Mouse (Mus musculus) heart, postnatal 10 days (tissue): Measurements from ENCODE around the gene Isoc2b. TPM values are rescaled to one million over a fixed set of nuclear protein-coding genes. Genes with fewer than 3 reads are reported as not detected.
A peak's percentile ranks its signal among the peaks of the same experiment; 100 is the strongest.
"Not testable (repeated sequence)": the region's sequence is repeated elsewhere in the genome, so short reads cannot be mapped to it uniquely, and the experiment has no call there.

Experiments
- DNase-seq, 2 experiments: peaks; one replicate each; pipeline ENCODE4 v3.0.0; 2021
- intact Hi-C: fragments of 180-260 bp; cut with DNase I; formaldehyde crosslinking; loops from one replicate; pipeline ENCODE4 v1.15.1; 2025
- total RNA-seq, 2 experiments: library from RNA; stranded (reverse); gene quantifications; 2 replicates each; pipeline ENCODE4 v1.2.3; 2021

Isoc2b gene
- total RNA-seq, 2 experiments from 2014 or later, result 3.6 to 4.7 TPM

- DNase-seq, result no peak
- intact Hi-C loops, result no loop called here
These were observed 27.4 kb downstream of the Isoc2b start for GRCm38 (mm10) chr7:4842634-4843131.

GRCm38 (mm10) chr7:4842077-4842476, 28.0 kb downstream of the Isoc2b start:
- intact Hi-C loops, result no loop called here
- no peak for DNase-seq

DNA sequence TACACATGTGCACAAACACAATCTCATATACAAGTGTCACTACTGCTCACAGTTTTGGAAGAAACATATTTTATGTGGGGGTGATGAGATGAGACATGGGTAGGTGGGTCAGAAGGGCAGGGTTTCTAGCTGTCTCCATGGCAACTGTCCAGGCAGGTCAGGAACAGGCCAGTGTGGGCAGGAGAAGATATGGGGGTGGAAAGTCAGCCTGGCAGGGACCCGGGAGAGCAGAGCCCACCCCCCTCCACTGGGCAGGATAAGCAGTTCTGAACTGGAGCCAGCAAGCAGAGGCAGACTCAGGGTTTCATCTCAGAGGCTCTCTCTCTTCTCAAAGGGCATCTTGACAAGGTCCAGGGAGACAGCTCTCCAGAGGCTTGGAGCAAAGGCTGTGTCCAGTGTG, 32.4 kb downstream of the Isoc2b start:
- intact Hi-C loops, result no loop called here
- no peak for DNase-seq

GRCm38 (mm10) chr7:4836351-4836792, 33.7 kb downstream of the Isoc2b start:
- intact Hi-C loops, result no loop called here
- peak; percentile 44 to 61 for DNase-seq

GRCm38 (mm10) chr7:4835631-4836327, 34.3 kb downstream of the Isoc2b start:
- DNase-seq, result no peak
- intact Hi-C loops, result no loop called here

- intact Hi-C loops, result no loop called here
- no peak for DNase-seq
These were observed 39.6 kb downstream of the Isoc2b start for GRCm38 (mm10) chr7:4830476-4830875.

DNA sequence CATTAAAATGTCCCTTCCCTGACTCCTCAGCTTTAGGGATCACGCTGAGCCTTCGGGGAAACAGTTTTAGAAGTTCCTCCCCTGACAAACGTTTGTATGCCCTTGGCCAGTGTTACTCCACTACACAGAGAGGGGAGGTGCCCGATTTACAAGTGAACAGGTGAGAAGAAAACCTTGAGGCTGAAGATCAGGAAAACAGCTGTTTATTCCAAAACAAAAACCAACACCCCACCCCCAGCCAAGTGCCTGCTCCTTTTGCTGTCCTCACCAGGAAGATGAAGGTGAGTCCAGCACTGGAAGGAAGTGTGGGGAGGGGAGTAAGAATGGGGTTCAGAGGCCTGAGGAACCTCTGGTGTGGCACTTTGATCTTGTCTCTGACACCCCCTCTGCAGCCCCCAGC, 44.7 kb downstream of the Isoc2b start:
- no peak for DNase-seq
- intact Hi-C loops, result no loop called here

- intact Hi-C loops, result loop anchor here (5.0 kb wide), 1 partner anchor 75 kb away; no protein-coding TSS in a partner anchor
- DNase-seq, result no peak
These were observed 47.7 kb downstream of the Isoc2b start for GRCm38 (mm10) chr7:4822162-4822907.

DNA sequence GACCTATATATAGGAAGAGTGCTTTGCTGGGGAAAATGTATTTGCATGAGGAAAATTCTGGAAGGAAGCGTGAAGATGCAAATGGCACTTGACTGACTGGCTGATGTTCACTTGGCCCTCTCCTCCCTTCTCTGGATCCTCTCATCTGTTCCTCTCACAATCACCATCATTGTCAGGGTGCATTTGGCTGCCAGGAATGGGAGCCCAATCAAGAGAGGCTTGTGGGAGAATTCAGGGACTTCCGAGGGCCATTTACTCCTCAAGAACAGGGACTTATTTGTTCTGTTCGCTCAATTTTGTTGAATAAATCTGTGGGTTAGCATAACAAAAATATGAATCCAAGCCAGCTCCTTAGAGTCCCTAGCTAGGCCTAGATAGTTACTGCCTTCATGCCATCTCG, 48.4 kb downstream of the Isoc2b start:
- intact Hi-C loops, result loop anchor here (5.0 kb wide), 1 partner anchor 76 kb away; no protein-coding TSS in a partner anchor
- DNase-seq, result no peak

GRCm38 (mm10) chr7:4820925-4821324, 49.1 kb downstream of the Isoc2b start:
- DNase-seq, result not testable (repeated sequence)
- intact Hi-C loops, result loop anchor here (5.0 kb wide), 1 partner anchor 76 kb away; no protein-coding TSS in a partner anchor

DNA sequence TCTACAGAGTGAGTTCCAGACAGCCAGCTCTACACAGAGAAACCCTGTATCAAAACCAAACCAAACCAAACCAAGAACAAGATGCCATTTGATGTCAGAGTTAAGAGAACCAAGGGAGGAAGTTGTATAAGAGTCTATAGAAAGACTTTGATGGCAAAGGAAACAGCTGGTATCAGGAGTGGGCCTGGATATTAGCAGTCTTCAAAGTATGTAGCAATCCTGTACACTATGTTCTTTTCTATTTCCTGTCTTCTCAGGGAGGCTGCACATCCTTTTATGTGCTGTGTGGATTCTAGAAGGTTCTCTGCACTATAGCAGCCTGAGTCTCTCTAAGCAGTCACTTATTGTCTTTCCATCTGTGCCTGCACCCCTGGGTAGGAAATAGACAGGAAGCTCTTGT, 53.5 kb downstream of the Isoc2b start:
- no peak for DNase-seq
- intact Hi-C loops, result loop anchor here (5.0 kb wide), 1 partner anchor 126 kb away; no protein-coding TSS in a partner anchor

DNA sequence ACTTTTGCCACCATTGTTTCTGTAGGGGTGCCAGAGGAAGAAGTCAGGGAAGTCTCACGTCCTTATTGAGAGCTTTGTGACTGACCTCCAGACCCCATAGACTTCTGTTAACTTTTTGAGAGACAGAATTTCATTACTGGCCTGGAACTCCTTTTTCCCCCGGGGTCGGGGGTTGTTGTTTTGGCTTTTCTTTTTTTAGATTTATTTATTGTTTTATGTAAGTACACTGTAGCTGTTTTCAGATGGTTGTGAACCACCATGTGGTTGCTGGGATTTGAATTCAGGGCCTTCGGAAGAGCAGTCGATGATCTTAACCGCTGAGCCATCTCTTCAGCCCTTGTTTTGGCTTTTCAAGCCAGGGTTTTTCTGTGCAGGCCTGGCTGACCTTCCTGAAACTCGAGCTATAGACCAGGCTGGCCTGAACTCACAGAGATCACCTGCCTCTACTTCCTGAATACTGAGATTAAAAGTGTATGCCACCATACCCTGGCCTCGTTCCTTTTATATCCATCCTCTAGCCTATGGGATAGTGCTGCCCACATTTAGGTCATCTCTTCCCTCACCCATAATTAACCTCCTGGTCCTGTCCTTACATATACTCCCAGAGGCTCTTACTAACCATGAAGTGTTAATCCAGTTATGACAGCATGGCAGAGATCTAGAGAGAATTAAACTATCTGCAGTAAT, 56.8 kb downstream of the Isoc2b start:
- DNase-seq, result no peak
- intact Hi-C loops, result loop anchor here (5.0 kb wide), 3 partner anchors 104 to 249 kb away; partner anchors contain the start of genes Fiz1, U2af2, Zfp524 and Zfp628

DNA sequence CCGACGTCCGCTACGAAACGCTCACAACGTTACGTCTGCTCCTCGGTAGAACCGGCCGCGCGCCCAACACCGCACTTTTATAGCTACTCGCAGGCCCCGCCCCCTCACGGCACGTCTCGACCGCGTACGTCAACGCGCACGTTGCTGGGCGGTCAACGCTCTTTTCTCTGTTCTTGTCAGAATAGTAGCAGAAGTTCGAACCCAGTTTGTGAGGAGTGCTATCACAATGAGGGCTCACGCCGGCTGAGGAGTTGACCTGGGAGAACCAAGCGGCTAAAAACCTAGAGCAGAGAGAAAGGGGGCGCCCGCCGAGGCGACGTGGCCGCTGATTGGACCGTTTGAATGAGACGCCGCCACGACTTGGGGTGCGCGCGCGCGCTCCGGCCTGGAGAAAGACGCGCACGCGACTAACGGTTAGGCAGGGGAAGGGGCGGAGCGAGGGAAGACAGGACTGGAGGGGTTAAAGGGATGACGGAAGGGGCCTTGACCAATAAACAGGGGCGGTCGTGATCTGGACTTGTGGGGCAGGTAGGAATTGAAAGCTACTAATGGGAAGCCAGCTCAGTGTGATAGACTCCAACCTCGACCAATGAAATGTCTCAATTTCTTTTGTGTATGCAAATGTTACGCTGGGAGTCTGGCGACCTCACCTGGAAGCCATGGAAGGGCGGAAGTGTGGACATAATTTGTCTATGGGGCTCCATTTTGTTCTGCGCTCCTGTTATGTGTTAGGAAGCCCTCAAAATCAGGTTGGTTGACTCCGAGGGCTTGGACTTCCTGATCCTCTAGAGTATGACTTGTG, 57.6 kb downstream of the Isoc2b start, which contains the start of gene Ube2s:
TSS of gene Ube2s (minus strand) at position 288 of the 802 bp plus-strand sequence.
- peak; percentile 98 to 99 for DNase-seq
- intact Hi-C loops, result loop anchor here (5.0 kb wide), 3 partner anchors 105 to 250 kb away; partner anchors contain the start of genes Fiz1, U2af2, Zfp524 and Zfp628

DNA sequence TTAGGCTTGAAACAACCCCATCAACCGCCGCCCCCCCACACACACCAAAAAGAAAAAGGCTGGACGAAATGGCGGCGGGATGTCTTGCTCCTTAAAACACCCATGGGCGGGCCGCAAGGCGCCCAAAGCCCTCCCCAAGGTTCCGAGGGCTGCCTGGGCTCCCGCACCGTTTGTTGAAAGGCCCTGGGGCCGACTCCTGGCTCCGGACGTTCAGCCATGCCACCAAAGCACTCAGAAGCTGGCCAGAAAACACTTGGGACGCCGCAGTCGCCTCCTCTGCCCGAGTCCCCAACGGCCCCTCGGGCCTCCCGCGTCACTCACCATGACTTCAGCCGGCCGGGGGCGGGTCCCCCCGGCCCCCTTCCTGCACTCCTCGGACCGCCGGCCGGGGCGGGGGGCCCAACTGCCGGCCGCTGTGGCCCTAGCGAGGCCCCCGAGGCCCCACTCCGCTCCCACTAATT, 58.2 kb downstream of the Isoc2b start:
- intact Hi-C loops, result loop anchor here (2.0 to 5.0 kb wide), 4 partner anchors 19 to 250 kb away; partner anchors contain the start of genes Fiz1, Rpl28, U2af2 and Zfp524
- DNase-seq, result no peak

DNA sequence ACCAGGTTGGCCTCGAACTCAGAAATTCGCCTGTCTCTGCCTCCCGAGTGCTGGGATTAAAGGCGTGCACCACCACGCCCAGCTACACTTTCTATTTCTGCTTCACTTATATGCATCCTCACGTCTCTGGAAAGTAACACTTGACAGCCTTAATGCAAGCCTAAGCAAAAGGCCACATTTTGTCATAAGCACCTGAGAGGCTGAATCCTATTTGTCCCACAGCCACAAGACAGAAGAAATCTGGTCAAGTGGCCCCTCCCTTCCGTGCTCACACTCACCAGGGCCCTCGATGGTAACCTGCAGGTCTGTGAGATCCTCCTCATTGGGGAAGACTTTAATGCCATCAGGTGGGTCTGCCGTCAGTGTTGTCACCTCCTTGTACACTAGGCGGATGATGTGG, 58.9 kb downstream of the Isoc2b start:
- intact Hi-C loops, result loop anchor here (2.0 to 5.0 kb wide), 4 partner anchors 18 to 251 kb away; partner anchors contain the start of genes Fiz1, Rpl28, U2af2 and Zfp524
- not testable (repeated sequence) for DNase-seq

- intact Hi-C loops, result loop anchor here (2.0 kb wide), 1 partner anchor 250 kb away; no protein-coding TSS in a partner anchor
- DNase-seq, result peak; percentile 50 to 61
These were observed 63.3 kb downstream of the Isoc2b start for GRCm38 (mm10) chr7:4806716-4807115.

DNA sequence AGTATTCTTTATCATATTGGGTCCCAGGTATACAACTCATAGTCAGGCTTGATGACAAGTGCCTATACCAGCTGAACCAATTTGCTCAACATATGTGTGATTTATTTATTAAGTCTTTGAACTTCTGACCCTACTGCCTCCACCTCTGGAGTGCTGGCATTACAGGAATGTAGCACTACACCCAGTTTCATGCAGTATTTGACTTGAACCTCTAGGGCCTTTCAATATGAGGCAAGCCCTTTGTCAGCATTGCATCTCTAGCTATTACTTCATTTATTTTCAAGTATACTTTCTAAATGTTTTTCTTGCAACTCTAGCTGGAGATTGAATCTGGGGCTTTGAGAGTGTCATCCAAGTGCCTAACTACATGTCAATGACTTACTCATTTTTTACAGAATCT, 67.8 kb downstream of the Isoc2b start:
- DNase-seq, result no peak
- intact Hi-C loops, result no loop called here

GRCm38 (mm10) chr7:4795767-4796433, 74.2 kb downstream of the Isoc2b start:
- DNase-seq, result peak; percentile 32 to 42
- intact Hi-C loops, result loop anchor here (2.0 kb wide), 1 partner anchor 239 kb away; no protein-coding TSS in a partner anchor
